Mouse (Mus musculus): ENCODE data around the gene Cfap61.

Cfap61 gene

DNA sequence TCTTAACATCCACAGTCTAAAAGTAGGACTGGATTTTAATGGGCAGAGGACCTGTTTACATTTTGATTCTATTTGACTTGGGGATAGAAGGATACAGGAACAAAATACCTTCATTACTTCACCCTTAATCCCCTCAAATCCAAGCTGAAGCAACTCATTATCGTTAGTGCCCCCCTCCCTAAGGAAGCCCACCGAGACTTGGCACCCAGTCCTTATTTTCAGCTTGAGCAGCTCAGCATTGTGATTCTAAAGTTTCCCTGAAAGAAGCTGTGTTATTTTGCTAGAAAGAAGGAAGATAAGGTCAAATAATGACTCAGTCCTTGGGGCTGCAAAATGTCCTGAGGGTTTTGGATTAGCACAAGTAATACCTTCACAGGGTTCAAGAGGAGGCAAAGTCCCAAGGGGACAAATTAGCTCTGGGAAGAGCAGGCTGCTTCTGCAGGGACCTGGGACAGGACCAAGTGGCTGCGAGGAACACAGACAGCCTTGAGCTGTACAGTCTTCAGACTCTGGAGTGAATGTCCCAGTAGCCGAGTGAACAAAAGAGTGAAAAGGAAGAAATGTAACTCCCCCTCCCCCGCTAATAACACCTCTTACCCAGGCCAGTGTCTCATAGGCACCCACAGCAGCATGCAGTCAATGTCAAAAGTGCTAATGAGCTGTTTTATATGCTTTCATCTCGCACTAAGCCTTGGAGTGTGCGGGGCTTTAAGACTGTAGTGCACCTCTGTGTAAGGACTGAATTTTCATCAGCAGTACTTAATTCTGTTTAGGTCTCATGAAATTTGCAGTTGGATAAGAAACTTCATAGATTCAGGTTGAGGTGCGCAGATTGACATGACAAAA is 81.0 kb downstream of the Cfap61 start:
- no peak for DNase-seq

DNA sequence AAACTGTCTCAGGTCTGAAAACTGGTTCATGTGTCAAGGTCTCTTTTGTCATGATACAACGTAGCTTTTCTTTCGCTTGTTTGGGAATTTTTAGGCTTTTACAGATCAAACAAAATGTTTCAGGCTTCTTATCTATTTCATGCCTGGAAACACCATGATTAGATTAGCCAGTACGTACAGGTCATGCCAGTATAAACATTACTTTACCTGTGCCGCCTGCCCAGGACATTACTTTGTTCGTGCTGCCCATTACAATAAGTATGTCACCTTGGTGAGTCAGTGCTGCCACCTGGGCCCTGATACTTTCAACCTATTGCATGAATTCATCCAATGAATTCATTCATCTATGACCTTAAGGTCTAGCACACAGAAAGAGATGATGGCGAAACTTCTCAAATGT is 88.3 kb downstream of the Cfap61 start:
- no peak for DNase-seq

DNA sequence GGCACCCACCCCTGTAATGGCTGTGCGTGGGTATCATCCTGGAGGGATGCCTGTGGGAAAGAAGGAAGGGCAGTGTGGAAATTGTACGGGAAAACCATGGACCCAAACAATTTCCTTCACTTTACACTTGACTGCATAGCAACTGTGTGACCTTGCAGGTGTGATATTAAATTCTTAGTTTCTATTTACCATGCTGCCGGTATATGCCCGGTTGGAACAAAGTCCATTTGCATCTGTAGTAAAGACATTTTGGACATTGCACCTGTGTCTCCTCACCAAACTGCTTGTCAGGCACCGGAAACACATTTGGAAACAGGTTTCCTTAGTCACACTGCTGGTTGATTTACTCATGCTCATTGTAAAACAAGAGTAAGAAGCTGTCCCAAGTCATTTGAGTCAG is 109.1 kb downstream of the Cfap61 start:
- no peak for DNase-seq

DNA sequence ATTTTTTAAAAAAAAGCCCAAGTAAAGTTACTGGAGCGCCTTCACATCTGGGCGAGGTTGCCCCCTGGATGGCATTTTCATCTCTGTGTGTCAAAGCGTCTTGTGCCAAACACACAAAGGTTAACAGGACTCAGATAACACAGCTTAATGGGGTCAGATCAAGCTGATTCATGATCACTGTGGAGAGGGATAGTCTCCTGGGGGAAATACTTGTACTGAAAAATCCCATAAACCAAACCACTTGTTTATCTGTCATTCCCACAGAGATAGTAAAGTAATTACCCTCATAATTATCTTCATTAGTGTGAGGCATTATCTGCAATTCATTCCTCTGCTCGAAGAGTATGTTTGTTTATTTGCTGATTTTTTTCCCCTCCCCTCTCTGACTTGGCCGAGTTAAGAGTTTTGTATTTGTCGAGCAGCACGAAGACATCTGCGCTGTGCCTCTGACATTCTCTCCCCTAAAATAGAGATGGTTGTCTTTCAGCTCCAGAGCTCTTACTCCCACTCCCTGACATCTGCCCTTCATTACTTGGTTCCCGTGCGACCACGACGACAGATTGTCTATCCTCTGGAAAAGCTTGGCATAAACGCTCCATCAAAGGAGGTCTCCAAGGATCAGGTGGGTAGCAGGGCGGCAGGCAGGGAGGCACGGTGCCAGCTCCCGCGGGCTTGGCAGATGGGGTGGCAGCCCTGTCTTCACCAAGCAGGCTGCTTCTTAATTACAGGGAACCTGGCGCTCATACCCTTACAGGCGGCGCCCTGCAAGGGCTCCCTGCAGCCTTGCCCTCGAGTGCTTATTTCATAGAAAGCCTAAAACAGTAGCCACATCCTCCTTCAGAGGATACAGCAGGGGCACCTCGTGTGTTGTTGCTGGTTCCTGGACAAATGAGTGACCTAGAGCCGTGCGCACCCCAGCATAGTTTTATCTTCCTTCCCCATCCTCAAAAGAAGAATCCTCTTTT is 110.6 kb downstream of the Cfap61 start:
- DNase-seq: no peak

DNA sequence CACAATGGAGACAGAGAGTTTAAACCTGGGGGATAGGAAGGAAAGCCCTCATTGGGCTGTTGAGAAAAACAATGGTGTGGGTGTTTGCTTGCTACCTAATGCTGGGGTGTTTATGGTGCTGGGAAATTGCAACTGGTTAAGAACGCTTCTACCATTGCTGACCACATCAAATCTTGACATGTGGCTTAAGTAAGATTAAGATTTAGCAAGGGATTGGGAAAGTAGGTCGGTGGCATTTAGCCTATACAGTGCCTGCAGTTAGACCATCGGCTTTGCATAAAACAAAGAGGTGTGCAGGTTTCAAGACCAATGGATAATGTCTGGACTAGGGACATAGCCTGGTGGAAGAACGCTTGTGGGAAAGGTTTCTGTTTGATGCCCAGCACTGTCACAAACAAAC is 113.1 kb downstream of the Cfap61 start:
- DNase-seq: no peak

DNA sequence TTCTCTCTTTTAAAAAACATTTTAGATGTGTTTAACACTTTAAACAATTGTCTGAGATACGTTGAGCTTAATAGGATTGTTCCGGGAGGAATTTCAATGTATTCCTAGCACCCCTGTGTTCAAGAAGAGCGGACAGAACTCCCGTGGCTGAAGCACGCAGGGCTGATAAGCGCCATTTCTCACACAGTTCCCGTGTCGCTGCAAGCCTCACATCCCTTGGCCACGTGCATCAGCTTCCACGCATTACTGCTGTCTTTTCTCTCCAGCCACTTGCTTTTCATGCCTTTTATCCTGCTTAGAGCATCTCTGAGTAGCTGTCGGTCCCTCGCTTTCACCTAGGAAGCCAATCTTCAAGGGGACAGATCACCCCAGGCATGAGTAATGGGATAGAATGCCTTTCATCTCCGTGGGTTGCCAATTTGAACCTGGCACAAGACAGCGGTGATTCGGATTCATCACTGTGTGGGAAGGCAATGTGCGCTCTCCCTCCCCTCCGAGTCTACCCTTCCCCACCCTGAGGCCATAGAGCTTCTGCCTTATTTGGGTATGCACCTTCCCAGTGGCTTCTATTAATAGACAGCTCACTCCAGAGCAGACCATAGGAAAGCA is 113.7 kb downstream of the Cfap61 start:
- DNase-seq: no peak

DNA sequence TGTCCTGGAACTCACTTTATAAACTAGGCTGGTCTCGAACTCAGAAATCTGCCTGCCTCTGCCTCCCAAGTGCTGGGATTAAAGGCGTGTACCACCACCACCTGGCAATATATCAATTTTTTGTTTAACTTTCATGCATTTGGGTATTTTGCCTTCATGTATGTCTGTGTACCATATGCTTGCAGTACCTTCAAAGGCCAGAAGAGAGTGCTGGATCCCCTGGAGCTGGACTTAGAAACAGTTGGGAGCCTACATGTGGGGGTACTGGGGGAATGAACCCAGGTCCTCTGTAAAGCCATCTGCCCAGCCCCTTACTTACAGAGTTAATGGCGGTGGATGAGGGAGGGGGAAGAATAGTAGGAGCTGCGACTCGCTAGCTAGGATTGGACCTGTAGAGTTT is 114.8 kb downstream of the Cfap61 start:
- no peak for DNase-seq

DNA sequence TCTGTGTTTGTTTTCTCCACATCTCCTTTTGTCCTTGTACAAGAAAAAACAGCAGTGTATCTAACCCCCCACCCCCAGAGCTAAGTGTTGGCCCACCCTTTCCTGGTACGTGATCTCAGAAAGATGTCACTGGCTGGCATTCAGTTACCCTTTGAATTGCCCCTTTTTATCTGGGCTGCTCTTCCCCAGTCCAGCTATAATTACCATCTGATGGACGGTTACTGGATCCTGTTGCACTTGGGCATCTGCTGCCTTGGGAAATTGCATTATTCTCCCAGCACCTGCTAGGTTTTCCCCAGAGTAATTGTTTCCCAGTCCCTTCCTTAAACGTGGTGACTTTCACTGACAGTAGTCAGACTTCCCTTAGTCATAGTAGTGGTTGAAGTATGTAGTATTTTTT is 115.5 kb downstream of the Cfap61 start:
- DNase-seq: no peak

DNA sequence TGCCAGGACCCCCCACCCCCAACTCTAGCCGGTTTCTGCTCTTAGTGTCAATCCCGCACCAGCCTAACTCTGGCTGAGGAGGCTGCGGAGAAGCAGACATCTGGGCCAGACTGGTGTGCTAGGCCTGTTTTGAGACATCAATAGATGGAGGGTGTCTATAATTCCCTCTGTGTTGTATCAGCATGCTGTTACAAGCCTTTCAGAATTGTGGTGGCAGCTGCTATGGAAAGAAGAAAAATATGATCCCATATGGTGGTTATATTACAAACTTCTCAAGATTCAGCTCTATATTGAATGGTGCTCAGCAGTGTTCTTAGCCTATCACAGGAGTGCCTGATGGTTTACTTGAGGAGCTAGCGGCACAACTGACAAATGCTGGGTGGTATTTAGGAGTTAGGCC is 116.8 kb downstream of the Cfap61 start:
- DNase-seq: no peak

DNA sequence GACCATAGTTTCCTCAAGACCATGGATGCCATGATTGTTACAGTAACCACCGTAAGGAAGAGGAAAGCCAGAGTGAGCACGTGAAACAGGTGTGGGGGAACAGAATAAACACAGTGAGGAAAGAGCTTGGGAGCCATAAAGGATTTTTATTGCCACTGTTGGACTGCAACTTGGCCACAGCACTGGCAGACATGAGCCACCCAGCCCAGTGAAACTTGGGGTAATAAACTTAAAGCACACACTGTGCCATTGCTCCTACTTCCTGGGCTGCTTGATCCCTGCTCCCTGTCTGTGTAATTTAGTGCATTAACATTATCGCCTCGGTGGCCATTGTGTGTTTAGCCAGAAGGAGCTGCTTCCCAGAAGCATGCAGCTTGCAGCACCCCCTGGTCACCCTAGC is 122.5 kb downstream of the Cfap61 start:
- DNase-seq: no peak

DNA sequence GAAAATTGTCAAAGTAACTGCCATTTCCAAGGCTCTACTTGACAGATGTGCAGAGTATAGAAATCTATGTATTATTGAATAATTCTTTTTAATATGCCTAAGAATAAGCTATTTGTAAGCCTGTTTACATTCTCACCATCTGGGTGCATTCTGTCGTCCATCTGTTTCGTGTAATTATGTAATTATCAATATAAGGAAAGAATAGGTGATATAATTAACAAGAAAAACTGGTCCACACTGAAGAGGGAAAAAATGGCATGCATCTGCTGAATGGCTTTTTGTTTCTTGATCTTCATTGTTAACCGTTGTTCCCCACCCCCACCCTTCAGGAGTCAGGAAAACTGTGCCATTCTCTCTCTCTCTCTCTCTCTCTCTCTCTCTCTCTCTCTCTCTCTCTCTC is 124.2 kb downstream of the Cfap61 start:
- no peak for DNase-seq

DNA sequence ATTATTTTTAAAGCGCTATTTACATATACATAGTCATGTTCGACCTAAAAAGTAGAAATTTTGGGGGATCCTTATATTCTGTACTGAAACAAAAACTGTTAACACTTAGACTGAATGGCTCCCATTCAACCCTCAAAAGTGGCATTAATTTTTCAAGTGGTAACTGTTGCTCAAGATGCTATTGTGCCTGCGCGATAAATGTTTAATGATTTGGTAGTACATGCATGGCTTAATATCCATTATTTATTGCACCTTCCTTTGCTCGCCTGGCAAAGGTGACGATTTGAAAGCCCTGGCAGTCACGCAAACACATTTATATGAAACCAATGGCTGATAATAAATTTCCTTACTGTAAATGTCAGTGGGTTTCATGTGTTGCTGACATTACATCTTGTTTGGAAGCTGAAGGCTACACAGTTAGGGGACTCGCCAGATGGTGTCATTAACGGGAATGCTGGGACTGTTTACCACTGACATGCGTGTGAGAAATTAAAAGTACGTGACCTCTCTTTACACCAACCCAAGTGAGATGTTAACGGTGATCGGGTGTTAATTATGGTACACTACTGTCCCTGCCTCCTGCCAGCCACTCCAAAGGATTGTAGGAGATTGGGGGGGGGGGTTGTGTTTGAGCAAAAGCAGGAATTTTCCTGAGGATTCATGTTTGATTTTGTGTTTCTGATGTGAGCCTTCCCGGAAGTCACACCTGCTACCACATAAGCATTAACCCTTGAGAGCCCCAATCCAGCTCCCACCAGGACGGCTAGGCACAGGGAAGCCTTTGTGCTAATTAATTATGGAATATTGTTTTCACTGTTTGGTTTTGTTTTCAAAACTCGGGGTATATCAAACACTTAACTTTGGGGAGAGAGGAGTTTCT is 127.1 kb downstream of the Cfap61 start:
- no peak for DNase-seq

DNA sequence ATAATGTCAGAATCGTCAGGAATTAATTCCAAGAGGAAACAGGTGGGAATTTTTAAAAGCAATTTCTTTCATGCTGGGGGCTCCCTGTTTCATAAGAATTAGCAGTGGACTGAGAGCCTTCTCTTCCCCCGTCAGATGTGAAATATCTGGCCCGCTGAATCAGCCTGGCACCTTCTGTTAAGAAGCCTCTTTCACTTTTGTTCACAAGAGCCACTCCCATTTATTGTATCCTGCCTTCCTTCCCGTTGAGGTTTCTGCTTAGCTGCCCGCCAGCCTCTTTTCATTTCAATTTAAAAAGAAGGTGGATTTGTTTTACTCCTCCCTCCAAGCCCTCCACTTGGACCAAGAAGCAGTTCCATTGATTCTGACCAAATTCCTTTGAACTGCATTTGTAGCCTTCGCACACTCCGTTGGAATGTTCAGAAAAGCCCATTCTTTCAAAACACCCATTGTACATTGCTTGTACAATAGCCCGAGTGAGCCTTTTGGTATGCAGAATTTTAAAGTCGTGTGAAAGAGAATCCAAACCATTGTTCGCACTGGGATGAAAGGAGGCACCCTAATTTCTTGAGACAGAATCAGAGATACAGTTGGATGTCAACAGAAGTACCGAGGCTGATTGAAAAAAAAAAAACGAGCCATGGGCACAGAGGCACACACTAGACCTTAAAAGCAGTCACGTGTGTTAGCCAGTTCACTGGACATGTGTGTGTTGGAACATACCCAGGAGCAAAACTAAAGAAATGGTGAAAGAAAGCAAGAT is 127.9 kb downstream of the Cfap61 start:
- no peak for DNase-seq

DNA sequence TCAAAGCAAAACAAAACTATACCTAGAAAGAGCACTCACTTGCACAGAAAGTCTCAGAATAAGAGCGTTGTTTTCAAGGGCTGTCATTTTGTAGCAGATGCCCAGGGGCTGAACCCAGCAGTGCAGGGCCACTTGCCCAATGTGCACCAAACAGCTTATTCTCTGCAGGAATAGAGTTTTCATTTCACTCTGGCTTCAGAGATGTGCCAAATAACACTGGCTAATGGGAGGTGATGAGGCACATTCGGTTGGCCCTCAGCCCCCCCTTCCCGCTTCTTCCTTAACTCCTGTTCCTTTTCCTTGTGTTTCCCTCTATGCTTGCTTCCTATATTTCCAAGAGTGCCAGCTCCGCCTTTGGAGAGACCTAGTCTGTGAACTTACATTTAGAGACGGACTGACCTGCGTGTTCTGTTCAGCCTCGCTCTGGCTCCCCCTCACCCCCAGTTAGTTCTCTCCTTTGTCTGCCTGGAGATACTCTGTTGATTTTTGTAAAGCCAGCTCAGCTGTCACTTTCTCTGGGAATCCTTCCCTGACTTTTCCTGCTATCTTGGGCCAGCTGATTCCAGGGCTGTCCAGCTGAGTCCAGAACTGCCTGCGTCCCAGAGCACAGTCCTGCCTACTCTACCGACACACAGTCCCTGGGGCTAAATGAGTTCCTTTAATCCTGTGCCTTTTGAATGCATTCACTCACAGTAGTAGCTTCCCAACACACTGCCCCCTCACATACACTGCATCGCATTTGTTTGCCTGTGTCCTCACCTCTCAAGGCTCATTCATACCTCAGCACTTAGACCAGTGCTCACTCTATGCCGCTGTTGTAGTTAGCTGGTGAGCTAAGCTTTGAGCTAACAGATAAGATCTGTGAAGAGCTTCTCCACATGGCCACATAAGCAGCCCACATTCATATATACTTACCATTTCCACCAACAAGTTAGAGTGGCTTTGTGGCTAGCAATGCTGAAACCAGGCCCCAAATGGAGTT is 128.8 kb downstream of the Cfap61 start:
- DNase-seq: no peak

DNA sequence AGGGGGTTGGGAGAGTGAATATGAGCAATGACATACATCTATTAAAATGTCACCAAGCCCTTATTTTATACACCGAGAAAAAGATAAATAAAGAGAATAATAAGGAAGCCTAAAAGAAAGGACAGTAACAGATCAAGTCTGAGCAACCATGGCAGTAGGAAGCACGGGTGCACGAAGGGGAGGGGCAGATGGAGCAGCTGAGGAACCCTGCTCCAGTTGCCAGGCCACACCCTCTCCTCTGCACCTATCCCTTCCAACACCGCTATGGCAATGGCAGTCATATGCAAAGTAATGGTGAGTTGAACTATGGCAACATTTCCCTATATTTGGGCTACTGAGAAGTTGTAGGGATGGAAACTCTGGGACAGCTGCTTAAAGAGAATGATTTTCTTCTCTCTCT is 132.8 kb downstream of the Cfap61 start:
- no peak for DNase-seq

DNA sequence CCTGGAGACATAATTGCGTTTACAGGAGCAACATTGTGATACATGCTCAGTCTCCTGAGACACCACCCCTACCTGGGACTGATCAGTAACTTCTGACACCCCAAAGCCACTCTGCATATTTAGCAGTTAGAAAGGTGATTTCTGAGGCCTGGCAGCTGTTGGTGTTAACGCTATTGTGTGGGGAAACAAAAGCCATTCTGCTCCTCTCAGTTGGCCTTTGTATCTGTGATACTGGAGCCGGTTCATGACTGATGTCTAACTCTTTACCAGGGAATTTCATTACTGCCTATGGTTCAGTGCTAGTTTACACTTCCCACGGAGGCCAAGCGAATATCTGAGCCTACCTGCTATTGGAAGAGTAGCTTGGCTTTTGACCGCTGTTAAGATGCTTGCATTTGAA is 138.7 kb downstream of the Cfap61 start:
- DNase-seq: no peak

DNA sequence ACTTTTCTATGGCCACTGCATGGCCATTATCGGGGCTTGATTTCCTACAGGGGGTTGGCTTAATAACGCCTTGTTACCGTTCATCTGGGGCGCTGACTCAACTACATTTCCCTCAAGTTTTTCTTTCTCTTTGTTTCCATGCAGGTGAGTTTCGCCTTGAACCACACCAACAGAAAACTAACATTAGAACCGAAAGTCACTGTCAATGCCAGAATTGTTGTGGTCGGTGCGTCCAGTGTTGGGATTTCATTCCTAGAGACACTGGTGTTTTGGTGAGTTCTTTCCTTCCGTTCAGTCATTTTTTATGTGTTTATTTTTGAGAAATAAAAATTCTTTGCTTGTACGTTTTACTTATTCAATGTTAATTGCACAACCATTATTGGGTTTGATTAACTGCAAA is 142.5 kb downstream of the Cfap61 start:
- no peak for DNase-seq

DNA sequence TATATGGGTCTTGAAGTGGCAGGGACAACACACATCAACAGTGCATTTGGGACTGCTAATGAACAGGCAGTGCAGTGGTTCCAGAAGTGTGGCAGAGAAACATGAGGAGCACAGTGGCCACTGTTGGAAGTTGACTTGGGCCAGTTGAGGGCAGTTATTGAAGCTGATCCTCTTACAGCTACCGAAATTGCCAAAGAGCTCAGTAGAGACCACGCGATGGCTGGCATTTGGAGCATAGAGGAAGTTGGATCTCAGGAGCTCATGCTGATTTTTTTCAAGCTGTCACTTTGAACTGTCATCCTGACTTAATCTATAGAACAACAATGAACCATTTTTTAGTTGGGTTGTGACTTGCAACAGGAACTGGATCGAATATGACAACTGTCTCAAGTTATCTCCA is 145.7 kb downstream of the Cfap61 start:
- DNase-seq: no peak

DNA sequence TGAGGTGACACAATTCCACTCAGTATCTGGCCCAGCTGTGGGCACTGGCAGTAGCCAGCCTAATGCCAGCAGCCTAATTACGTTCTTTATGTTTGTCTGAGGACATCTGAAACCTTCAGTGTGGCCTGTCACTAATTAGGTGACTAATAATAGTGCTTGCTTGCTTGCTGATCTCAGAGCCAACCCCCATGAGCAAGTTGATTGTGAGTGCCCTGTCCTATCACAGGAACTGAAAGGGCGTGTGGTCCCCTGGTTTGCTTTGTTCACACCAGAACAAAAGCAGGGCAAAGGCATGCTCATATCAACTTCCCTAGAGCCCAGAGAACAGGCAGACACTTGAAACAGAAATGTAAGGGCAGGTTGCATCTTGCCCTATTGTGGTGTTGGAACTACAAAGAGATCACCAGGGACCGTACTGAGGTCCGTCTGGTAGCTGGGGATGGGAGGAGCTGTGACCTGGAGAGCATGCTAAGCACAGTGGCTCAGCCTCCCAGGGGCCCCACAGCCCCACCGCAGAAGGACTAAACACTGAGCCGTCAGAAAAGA is 148.8 kb downstream of the Cfap61 start:
- no peak for DNase-seq

DNA sequence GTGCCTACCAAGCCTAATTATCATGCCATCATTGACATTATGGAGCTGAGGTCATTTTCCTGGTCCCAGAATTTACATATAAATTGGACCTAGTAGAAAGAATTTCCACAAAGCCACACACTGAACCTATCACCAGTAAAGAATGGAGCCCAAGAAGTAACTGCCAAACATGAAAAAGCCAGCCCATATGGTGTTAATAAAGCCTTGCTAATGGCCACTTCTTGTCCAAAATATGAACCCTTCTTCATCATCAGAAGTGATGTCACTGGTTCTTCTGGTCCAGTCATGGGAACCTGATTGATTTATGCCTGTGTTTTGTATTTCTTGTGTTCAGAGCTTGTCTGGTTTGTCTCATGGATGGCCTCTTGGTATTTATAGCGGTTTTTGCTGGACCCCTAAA is 152.8 kb downstream of the Cfap61 start:
- no peak for DNase-seq

Data from lung, postnatal 4 days (tissue).